Mouse (Mus musculus): Measurements from ENCODE around the gene Degs1. TPM values are rescaled to one million over a fixed set of nuclear protein-coding genes. Genes with fewer than 3 reads are reported as not detected.

Degs1 gene
- polyA plus RNA-seq, 1 experiment from 2014 or later = 72.2 TPM

DNA sequence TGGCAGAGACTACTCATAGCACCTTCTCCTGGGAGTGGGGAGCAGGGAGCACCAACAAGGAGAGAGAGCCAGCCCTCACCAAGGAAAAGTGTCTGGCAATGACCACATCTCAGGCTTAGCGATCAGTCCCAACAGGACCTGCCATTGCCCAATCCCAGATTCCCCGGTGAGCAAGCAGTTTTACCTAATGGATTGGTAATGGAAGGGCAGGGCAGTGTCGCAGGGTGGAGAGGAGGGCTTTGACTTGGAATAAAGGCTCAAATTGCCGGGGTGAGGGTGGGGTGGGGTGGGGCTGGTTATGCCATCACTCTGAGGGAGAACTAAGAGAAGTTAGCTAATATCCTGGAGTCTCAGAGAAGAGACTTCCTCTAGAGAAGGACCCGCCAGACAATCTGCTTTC is 11.0 kb downstream of the Degs1 start:
- Histone ChIP-seq H3K4me3 (ENCODE audit: low read depth, low read length) (no peak overlapping the region), H3K4me2 (ENCODE audit: low read depth, low read length) (no peak overlapping the region), H3K36me3 (ENCODE audit: control insufficient read depth, insufficient read depth) (peaks cover 20% of the 10 kb centered on the region), H3K4me1 (ENCODE audit: control insufficient read depth, low read depth, low read length) (no peaks in the 10 kb centered on the region; the same call in 1 of the 2 replicates), H3K9ac (ENCODE audit: low read depth, low read length) (no peak overlapping the region), H3K9me3 (replicated peaks; ENCODE audit: control insufficient read depth, low read length) (no peaks in the 10 kb centered on the region), H3K27me3 (ENCODE audit: control insufficient read depth, insufficient read depth, low read depth, low read length) (no peaks in the 10 kb centered on the region), H3K27ac (ENCODE audit: low read length) (0 out of 2 replicates have a peak overlapping the region, but pooled peaks have one; percentile 17)
- no peak for ATAC-seq (ENCODE audit: low read depth)
- WGBS (ENCODE audit: insufficient replicate concordance) = 70% methylated on average over 5 of the region's 5 CpGs

DNA sequence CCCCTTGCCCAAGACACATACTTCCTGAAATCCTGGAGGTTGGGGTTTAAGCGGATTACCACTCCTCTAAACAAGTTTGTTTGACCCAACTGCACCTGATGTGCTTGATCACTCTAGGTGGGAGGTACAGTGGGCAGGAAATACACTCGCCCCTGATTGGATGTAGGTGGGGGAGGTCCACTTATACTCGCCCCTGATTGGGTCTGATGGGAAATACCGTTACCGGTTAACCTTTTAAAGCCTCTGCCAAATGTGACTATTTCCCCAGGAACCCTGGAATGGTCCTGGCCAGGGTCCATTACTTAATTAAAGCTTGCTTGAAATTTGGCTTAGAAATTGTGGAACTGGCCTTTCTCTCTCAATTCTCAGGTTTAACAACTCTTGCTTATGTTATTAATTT is 11.5 kb downstream of the Degs1 start:
- Histone ChIP-seq H3K9me3 (replicated peaks; ENCODE audit: control insufficient read depth, low read length) (no peaks in the 10 kb centered on the region), H3K4me3 (ENCODE audit: low read depth, low read length) (no peak overlapping the region), H3K27ac (ENCODE audit: low read length) (no peak overlapping the region), H3K27me3 (ENCODE audit: control insufficient read depth, insufficient read depth, low read depth, low read length) (no peaks in the 10 kb centered on the region), H3K36me3 (ENCODE audit: control insufficient read depth, insufficient read depth) (peaks cover 16% of the 10 kb centered on the region), H3K4me2 (ENCODE audit: low read depth, low read length) (no peak overlapping the region), H3K9ac (ENCODE audit: low read depth, low read length) (no peak overlapping the region), H3K4me1 (ENCODE audit: control insufficient read depth, low read depth, low read length) (no peaks in the 10 kb centered on the region; the same call in none of the 2 replicates)
- WGBS (ENCODE audit: insufficient replicate concordance) = 67% methylated on average over 5 of the region's 5 CpGs
- ATAC-seq (ENCODE audit: low read depth) = no peak

DNA sequence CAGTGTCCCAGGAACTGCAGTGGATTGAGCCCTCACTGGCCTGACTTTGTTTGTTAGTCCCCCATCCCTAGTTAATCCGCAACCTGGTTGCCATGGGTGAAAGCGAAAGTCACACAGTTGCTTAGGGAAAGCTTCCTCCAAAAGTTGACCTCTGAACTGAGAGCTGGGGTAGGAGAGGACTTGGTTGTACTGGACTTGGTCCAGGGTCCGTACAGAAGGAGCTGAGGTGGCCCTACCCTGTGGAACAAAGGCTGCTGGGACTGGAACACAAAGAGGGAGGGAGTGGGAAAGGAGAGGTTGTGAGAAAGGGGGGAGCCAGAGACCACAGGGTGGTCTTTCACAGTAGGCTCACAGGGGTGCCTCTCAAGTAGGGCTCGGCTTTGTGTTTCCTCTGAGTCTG is 14.3 kb downstream of the Degs1 start:
- Histone ChIP-seq H3K9ac (ENCODE audit: low read depth, low read length) (no peak overlapping the region), H3K9me3 (replicated peaks; ENCODE audit: control insufficient read depth, low read length) (no peaks in the 10 kb centered on the region), H3K4me3 (ENCODE audit: low read depth, low read length) (no peak overlapping the region), H3K27ac (ENCODE audit: low read length) (peak overlapping the region; percentile 37; the same call in 1 of the 2 replicates), H3K27me3 (ENCODE audit: control insufficient read depth, insufficient read depth, low read depth, low read length) (no peaks in the 10 kb centered on the region), H3K36me3 (ENCODE audit: control insufficient read depth, insufficient read depth) (peaks cover 1% of the 10 kb centered on the region), H3K4me2 (ENCODE audit: low read depth, low read length) (no peak overlapping the region), H3K4me1 (ENCODE audit: control insufficient read depth, low read depth, low read length) (no peaks in the 10 kb centered on the region; the same call in none of the 2 replicates)
- peak; percentile 88 for ATAC-seq (ENCODE audit: low read depth)
- 58% methylated on average over 4 of the region's 4 CpGs for WGBS (ENCODE audit: insufficient replicate concordance)

DNA sequence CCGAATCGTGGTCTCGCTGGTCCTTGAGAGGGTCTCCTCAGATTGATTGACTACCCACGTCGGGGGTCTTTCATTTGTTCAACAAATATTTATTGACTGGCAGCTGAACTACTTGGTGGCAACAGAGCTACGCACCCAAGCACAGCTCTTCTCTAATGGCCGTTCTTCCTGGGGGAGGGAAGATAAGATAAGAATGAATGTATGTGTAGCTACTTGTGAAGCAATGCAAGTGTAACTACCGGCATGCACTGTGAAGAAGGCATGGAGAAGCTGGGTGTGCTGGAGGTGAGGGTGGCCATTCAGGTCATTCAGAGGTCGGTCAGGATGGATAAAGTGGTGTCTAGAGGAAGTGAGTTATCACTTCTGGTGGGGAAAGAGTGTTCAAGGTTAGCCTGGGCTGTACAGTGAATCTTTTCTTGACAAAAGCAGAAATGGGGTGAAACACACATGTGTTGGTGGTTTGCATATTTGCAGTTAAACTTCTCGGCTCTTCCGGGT is 16.5 kb downstream of the Degs1 start:
- no peak for ATAC-seq (ENCODE audit: low read depth)
- WGBS (ENCODE audit: insufficient replicate concordance) = 69% methylated on average over 11 of the region's 11 CpGs
- H3K9ac ChIP-seq (ENCODE audit: low read depth, low read length) = no peak overlapping the region
- no peak overlapping the region for H3K4me3 ChIP-seq (ENCODE audit: low read depth, low read length)
- H3K4me1 ChIP-seq (ENCODE audit: control insufficient read depth, low read depth, low read length) = no peaks in the 10 kb centered on the region; the same call in none of the 2 replicates
- no peaks in the 10 kb centered on the region for H3K27me3 ChIP-seq (ENCODE audit: control insufficient read depth, insufficient read depth, low read depth, low read length)
- H3K36me3 ChIP-seq (ENCODE audit: control insufficient read depth, insufficient read depth) = no peaks in the 10 kb centered on the region
- H3K4me2 ChIP-seq (ENCODE audit: low read depth, low read length) = no peak overlapping the region
- H3K9me3 ChIP-seq (replicated peaks; ENCODE audit: control insufficient read depth, low read length) = no peaks in the 10 kb centered on the region
- no peak overlapping the region for H3K27ac ChIP-seq (ENCODE audit: low read length)

DNA sequence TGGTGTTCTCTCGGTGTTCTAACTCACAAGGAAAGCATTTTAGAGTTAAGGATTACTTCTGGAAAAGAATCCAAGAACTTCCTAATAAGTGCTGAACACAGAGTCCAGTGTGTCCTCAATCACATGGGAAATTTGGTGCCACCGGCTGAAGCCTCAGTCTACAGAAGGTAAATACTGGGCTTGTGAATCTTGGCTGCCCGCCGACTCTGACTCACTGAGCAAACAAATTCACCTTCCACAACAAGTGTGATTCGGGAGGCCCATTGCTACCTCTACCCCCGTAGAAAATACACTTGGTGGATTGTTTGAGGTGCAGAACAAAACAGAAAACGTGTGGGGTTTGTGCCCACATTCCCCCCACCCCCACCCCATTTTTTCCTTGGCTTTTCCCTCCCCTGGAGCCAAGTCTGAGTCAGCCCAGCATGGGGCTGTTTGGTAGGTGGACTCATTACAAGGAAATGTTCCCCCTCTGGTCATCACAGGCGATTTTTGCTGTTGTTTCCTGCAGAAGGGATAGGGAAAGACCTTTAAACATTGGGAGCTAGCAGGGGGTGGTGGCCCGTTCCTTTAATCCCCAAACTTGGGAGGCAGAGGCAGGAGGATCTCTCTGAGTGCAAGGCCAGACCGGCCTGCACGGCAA is 26.4 kb downstream of the Degs1 start:
- Histone ChIP-seq H3K4me2 (ENCODE audit: low read depth, low read length) (no peak overlapping the region), H3K36me3 (ENCODE audit: control insufficient read depth, insufficient read depth) (no peaks in the 10 kb centered on the region), H3K9ac (ENCODE audit: low read depth, low read length) (no peak overlapping the region), H3K27ac (ENCODE audit: low read length) (no peak overlapping the region; the same call in 1 of the 2 replicates), H3K4me3 (ENCODE audit: low read depth, low read length) (no peak overlapping the region), H3K9me3 (replicated peaks; ENCODE audit: control insufficient read depth, low read length) (no peaks in the 10 kb centered on the region), H3K27me3 (ENCODE audit: control insufficient read depth, insufficient read depth, low read depth, low read length) (no peaks in the 10 kb centered on the region), H3K4me1 (ENCODE audit: control insufficient read depth, low read depth, low read length) (no peaks in the 10 kb centered on the region; the same call in none of the 2 replicates)
- peak; percentile 79 for ATAC-seq (ENCODE audit: low read depth)
- WGBS (ENCODE audit: insufficient replicate concordance) = 64% methylated on average over 11 of the region's 11 CpGs

DNA sequence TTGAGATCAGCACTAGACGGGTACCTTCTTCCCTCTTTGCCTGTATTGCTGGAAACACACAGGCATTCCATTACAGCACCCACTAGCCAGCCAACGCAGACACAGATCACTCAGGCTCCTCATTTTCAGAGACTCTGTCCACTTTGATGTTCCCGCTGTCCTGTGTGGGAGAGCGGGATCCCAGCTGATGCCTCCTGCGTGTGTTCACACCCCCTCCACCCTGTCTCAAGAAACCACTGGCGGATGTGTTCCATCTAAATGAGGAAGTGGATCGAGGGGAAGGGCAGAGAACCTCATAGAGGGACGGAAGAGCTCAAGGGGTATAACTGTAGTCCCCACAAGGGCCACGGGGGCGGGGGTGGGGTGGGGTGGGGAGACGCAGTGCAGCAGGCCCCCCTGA is 27.6 kb downstream of the Degs1 start:
- 24% methylated on average over 11 of the region's 11 CpGs for WGBS (ENCODE audit: insufficient replicate concordance)

DNA sequence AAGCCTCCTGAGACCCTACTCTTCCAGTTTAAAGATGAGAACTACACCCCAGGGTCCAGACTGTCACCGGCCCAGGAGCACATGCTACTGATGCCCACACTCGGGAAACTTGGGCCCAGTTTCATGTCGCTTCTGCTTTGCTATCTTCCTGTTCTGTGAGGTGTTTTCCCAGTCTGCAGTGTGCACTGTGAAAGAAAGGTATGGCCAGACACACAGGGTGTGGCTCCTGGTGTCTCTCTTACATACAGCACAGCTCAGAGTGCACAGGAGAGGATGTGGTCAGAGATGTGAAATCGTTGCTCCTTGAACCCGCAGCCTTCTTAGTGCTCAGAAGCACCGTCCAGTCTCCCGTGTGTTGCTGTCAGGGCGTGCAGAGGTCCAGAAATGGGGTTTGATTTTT is 28.0 kb downstream of the Degs1 start:
- Histone ChIP-seq H3K4me3 (ENCODE audit: low read depth, low read length) (no peak overlapping the region), H3K36me3 (ENCODE audit: control insufficient read depth, insufficient read depth) (no peaks in the 10 kb centered on the region), H3K4me2 (ENCODE audit: low read depth, low read length) (no peak overlapping the region), H3K9me3 (replicated peaks; ENCODE audit: control insufficient read depth, low read length) (no peaks in the 10 kb centered on the region), H3K4me1 (ENCODE audit: control insufficient read depth, low read depth, low read length) (no peaks in the 10 kb centered on the region; the same call in none of the 2 replicates), H3K9ac (ENCODE audit: low read depth, low read length) (no peak overlapping the region), H3K27me3 (ENCODE audit: control insufficient read depth, insufficient read depth, low read depth, low read length) (no peaks in the 10 kb centered on the region), H3K27ac (ENCODE audit: low read length) (peak overlapping the region; percentile 49)
- ATAC-seq (ENCODE audit: low read depth) = peak; percentile 69
- 41% methylated on average over 8 of the region's 8 CpGs for WGBS (ENCODE audit: insufficient replicate concordance)

More for the DNA sequence above, 27.6 kb downstream of the Degs1 start:
- Histone ChIP-seq H3K4me3 (ENCODE audit: low read depth, low read length) (no peak overlapping the region), H3K27ac (ENCODE audit: low read length) (peak overlapping the region; percentile 49), H3K27me3 (ENCODE audit: control insufficient read depth, insufficient read depth, low read depth, low read length) (no peaks in the 10 kb centered on the region), H3K4me2 (ENCODE audit: low read depth, low read length) (no peak overlapping the region), H3K9ac (ENCODE audit: low read depth, low read length) (no peak overlapping the region), H3K9me3 (replicated peaks; ENCODE audit: control insufficient read depth, low read length) (no peaks in the 10 kb centered on the region), H3K36me3 (ENCODE audit: control insufficient read depth, insufficient read depth) (no peaks in the 10 kb centered on the region), H3K4me1 (ENCODE audit: control insufficient read depth, low read depth, low read length) (no peaks in the 10 kb centered on the region; the same call in none of the 2 replicates)
- ATAC-seq (ENCODE audit: low read depth) = peak; percentile 51

DNA sequence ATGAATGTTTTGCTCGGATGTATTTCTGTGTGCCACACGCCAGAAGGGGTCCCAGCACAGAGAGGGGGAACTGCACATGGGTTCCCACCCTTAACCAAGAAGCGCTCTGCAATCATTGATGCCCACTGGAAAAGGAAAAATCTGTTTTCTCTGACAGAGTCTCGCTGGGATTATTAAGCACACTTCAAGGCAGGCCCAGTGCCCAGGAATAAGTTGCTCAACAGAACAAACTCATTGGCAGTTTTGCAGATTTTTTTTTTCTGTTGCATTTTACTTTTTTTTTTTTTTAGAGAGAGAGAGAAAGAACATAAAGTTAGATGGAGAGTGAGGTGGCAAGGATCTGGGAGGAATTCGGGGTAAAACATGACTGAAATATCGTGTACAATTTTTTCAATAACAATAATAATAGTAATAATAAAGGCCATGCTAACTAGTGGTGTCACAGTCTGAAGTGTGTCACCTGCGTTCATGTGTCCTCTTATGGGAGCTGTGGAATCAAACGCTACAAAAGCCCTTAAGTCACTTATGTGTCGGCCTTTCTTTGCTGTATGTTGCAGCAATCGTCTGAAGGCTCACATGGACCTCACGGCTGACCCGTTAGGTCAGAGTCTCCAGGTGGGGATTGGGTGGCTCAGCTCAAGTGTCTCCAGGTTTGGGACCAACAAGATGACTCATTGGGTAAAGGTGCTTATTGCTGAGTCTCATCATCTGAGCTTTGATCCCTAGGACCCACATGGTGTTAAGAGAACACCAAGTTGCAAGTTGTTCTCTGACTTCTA is 28.7 kb downstream of the Degs1 start:
- Histone ChIP-seq H3K9me3 (replicated peaks; ENCODE audit: control insufficient read depth, low read length) (no peaks in the 10 kb centered on the region), H3K36me3 (ENCODE audit: control insufficient read depth, insufficient read depth) (no peaks in the 10 kb centered on the region), H3K27me3 (ENCODE audit: control insufficient read depth, insufficient read depth, low read depth, low read length) (no peaks in the 10 kb centered on the region), H3K4me3 (ENCODE audit: low read depth, low read length) (no peak overlapping the region), H3K4me1 (ENCODE audit: control insufficient read depth, low read depth, low read length) (no peaks in the 10 kb centered on the region; the same call in none of the 2 replicates), H3K27ac (ENCODE audit: low read length) (no peak overlapping the region), H3K4me2 (ENCODE audit: low read depth, low read length) (no peak overlapping the region), H3K9ac (ENCODE audit: low read depth, low read length) (no peak overlapping the region)
- 72% methylated on average over 12 of the region's 12 CpGs for WGBS (ENCODE audit: insufficient replicate concordance)
- ATAC-seq (ENCODE audit: low read depth) = no peak
